Mouse (Mus musculus) heart, adult 18-20 months (tissue): ENCODE measurements around the gene Lipo4. TPM values are rescaled to one million over a fixed set of nuclear protein-coding genes. Genes with fewer than 3 reads are reported as not detected.
"Not testable (repeated sequence)": the region's sequence is repeated elsewhere in the genome, so short reads cannot be mapped to it uniquely, and the experiment has no call there.

Source experiments
- DNase-seq, 2 experiments: peaks; one replicate each; pipeline ENCODE4 v3.0.0; 2021 to 2022; ENCODE audit warnings: mixed read lengths in 1 of 2
- long read RNA-seq, 2 experiments: library from polyadenylated mRNA; stranded (forward); transcript quantifications; one replicate each; pipeline ENCODE4 v2.0.0; 2021
- total RNA-seq, 2 experiments: library from RNA; stranded (reverse); gene quantifications; 2 replicates each; pipeline ENCODE4 v1.2.3; 2021

Gene Lipo4
- under 1 TPM in 1 of 2 experiments, not detected in 1; 0.15 TPM for total RNA-seq
- long read RNA-seq, experiment 1 = 0 reads
- long read RNA-seq, experiment 2 = 0 reads

- DNase-seq = no peak
Measured at GRCm38 (mm10) chr19:33517680-33518079, at the start of gene Lipo4. Gene Lipo4 (minus strand): TSS chr19:33517780.

GRCm38 (mm10) chr19:33456426-33456825 is 61.2 kb downstream of the Lipo4 start:
- not testable (repeated sequence) for DNase-seq

- no peak for DNase-seq
Measured at GRCm38 (mm10) chr19:33453725-33454124, 63.9 kb downstream of the Lipo4 start.

Other genes starting within 250 kb of the Lipo4 start
- 10 to 100 TPM; 12.7 to 12.8 TPM for gene Rnls, start 125.5 kb downstream of the Lipo4 start, total RNA-seq
- gene Gm8978, start 107.5 kb upstream of the Lipo4 start, total RNA-seq = not detected
- gene Lipo2, start 233.6 kb upstream of the Lipo4 start, total RNA-seq = under 1 TPM; 0.25 to 0.41 TPM
- 1 to 10 TPM; 7.8 to 9.7 TPM for gene Lipo3, start 244.2 kb upstream of the Lipo4 start, total RNA-seq